Mouse (Mus musculus) kidney, adult 2 months (tissue): Measurements from ENCODE around the gene Gm20683.

Experiments
- CTCF ChIP-seq: fragments of 200-500 bp; conservative IDR thresholded peaks from 2 replicates; pipeline ENCODE4 v1.5.1; 2011; ENCODE audit warnings: low read depth, mild to moderate bottlenecking, control low read depth, low read length, moderate library complexity, mixed read lengths; ENCODE audit not compliant: insufficient read depth, insufficient read length
- POLR2A ChIP-seq: fragments of 200-500 bp; IDR thresholded peaks from one replicate; pipeline ENCODE4 v1.6.1; 2011; ENCODE audit warnings: low read depth, low read length, control low read depth

- TF ChIP-seq POLR2A (no peak), CTCF (no peak)
Observed at GRCm38 (mm10) chr17:25794197-25794596, 47.4 kb downstream of the Gm20683 start.
